Mouse (Mus musculus): ENCODE data around the gene Cd302. TPM values are rescaled to one million over a fixed set of nuclear protein-coding genes. Genes with fewer than 3 reads are reported as not detected.

The Cd302 gene
- polyA plus RNA-seq, 1 experiment: 3.6 TPM

DNA sequence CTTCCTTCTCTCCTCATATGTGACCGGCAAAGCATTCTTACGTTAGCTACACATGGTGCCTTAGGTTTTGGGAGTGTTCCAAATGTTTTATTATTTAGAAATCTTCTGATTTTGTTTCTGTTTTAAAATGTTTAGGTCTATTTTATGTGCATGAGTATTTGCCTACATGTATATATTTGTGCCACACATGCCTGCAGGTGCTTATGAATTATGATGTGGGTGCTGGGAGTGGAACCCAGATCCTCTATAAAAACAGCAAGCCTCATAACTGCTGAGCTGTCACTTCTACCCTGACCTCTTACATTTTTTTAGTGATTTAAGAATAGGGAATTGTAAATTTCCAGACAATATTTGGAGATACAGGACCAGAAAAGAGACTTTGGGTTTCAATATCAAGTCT, 62.3 kb downstream of the Cd302 start:
- TF ChIP-seq FLI1 (IDR thresholded peaks at IDR 0.05; ENCODE audit: low read length) (no peak), GATA1 (IDR thresholded peaks at IDR 0.05; ENCODE audit: borderline replicate concordance, low read length) (no peak)
- Histone ChIP-seq H3K9me3 (no peaks in the 10 kb centered on the region), H3K27me3 (replicated peaks) (no peaks in the 10 kb centered on the region), H3K4me1 (peaks cover 57% of the 10 kb centered on the region), H3K4me3 (replicated peaks) (no peak overlapping the region), H3K36me3 (replicated peaks; ENCODE audit: low read length) (peaks cover 42% of the 10 kb centered on the region)

DNA sequence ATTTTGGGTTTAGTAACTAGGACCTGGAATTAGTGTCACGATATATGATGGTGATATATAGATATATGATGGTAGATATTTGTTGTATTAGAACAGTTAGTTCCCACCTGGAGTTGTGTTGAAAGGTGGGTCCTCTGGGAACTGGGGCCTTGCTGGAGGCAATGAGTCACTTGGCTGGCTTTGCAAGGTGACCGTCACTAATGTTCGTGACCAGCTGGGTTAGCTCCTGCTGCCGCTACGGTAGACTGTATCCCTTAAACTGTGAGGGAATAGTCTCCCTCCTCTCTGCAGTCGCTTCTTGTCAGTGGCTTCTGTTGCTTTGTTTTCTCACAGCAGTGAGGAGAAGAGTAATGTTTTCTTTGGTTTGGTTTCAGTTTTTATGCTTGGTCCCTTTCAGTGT, 63.1 kb downstream of the Cd302 start:
- H3K27me3 ChIP-seq (replicated peaks): no peaks in the 10 kb centered on the region

DNA sequence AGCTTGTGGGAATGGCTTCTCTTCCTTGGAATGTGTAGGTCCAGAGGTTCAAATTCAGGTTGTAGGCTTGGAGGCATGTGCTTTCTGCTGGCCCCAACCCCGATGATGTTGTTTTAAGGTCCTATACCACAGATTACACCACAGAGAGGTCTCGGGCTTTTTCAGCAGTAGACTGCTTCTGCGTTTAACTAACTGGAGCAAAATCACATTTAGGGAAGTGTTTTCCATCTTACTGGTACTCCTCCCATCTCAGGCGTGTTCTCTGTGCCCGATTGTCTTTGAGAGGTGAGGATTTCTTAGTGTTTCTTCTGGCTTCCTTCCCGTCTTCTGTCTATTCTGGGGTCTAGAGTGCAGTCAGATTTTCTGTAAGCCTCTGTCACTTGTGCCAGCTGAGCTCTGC, 66.7 kb downstream of the Cd302 start:
- no peaks in the 10 kb centered on the region for H3K27me3 ChIP-seq (replicated peaks)
- H3K4me1 ChIP-seq: peaks cover 69% of the 10 kb centered on the region
- peaks cover 62% of the 10 kb centered on the region for H3K36me3 ChIP-seq (replicated peaks; ENCODE audit: low read length)
- H3K4me3 ChIP-seq (replicated peaks): no peak overlapping the region
- H3K9me3 ChIP-seq: no peaks in the 10 kb centered on the region
- TF ChIP-seq GATA1 (IDR thresholded peaks at IDR 0.05; ENCODE audit: borderline replicate concordance, low read length) (no peak), FLI1 (IDR thresholded peaks at IDR 0.05; ENCODE audit: low read length) (no peak)

More for the DNA sequence above, 63.1 kb downstream of the Cd302 start:
- peak overlapping the region; percentile 2 for H3K4me3 ChIP-seq (replicated peaks)
- no peaks in the 10 kb centered on the region for H3K9me3 ChIP-seq
- H3K36me3 ChIP-seq (replicated peaks; ENCODE audit: low read length): peaks cover 46% of the 10 kb centered on the region
- TF ChIP-seq GATA1 (IDR thresholded peaks at IDR 0.05; ENCODE audit: borderline replicate concordance, low read length) (no peak), FLI1 (IDR thresholded peaks at IDR 0.05; ENCODE audit: low read length) (no peak)
- H3K4me1 ChIP-seq: peaks cover 63% of the 10 kb centered on the region

DNA sequence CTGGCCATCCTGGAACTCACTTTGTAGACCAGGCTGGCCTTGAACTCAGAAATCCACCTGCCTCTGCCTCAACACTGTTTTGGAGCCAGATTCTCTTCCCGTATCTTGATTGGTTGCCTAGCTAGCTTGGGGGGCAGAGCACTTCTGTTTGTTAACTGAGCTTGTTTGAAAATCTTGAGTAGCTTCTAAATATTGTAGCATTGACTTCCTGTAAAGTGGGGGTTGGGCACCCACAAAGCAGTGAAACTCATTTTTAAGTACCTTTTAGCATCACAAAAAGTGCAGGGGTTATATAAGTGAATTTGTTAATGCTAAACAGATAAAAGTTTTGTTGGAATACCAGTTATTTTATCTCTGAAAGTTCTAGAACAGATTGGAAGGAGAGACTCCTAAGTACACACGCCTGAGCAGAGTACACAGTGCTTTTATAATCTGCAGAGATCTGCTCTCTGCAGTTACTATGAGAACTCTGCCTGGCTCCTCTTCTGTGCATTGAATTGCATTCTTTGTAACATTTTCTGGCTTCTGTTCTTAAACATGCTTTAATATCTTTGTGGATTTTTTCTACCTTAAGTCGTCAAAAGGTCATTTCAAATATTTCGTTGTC, 67.6 kb downstream of the Cd302 start:
- Histone ChIP-seq H3K4me3 (replicated peaks) (no peak overlapping the region), H3K27me3 (replicated peaks) (no peaks in the 10 kb centered on the region), H3K4me1 (peaks cover 71% of the 10 kb centered on the region), H3K36me3 (replicated peaks; ENCODE audit: low read length) (peaks cover 70% of the 10 kb centered on the region), H3K9me3 (no peaks in the 10 kb centered on the region)
- no peak for TF ChIP-seq GATA1 (IDR thresholded peaks at IDR 0.05; ENCODE audit: borderline replicate concordance, low read length)
- no peak for TF ChIP-seq FLI1 (IDR thresholded peaks at IDR 0.05; ENCODE audit: low read length)

DNA sequence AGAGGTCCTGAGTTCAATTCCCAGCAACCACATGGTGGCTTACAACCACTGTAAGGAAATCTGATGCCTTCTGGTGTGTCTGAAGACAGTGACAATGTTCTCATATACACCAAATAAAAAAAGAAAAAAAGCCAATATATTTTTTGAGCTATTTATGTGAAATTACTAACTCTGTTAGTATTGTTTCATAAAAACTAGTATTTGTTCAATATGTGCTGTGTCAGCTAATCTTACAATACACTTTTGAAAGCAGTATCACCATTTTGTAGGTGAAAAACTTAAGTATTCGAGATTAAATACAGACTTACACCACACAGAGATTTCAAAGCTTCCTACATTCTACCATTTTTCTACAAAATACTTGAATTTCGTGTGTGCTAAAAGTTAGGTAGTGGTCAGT, 69.6 kb downstream of the Cd302 start:
- Histone ChIP-seq H3K4me3 (replicated peaks) (no peak overlapping the region), H3K27me3 (replicated peaks) (no peaks in the 10 kb centered on the region), H3K4me1 (peaks cover 72% of the 10 kb centered on the region), H3K9me3 (no peaks in the 10 kb centered on the region), H3K36me3 (replicated peaks; ENCODE audit: low read length) (peaks cover 70% of the 10 kb centered on the region)
- TF ChIP-seq FLI1 (IDR thresholded peaks at IDR 0.05; ENCODE audit: low read length) (no peak), GATA1 (IDR thresholded peaks at IDR 0.05; ENCODE audit: borderline replicate concordance, low read length) (no peak)

DNA sequence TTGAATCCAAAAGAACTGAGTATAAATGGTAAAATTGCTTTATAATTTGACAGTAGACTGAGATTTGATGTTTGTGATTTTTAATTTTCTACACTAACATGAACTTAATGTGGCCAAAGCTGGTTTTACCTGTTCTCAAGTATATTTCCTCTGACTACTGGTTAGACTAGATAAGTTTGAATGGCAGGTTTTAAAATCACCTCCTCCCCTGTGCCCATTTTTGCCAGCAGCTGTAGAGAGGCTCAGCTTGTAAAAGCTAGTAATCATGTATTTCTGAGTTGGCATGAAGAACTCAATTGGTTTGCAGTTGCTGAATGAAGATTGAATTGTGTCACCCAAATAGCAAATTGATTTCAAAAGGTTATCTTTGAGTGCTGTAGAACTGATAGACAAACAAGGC, 71.8 kb downstream of the Cd302 start:
- Histone ChIP-seq H3K36me3 (replicated peaks; ENCODE audit: low read length) (peaks cover 54% of the 10 kb centered on the region), H3K4me3 (replicated peaks) (no peak overlapping the region), H3K9me3 (no peaks in the 10 kb centered on the region), H3K27me3 (replicated peaks) (no peaks in the 10 kb centered on the region), H3K4me1 (peaks cover 69% of the 10 kb centered on the region)
- TF ChIP-seq FLI1 (IDR thresholded peaks at IDR 0.05; ENCODE audit: low read length): no peak
- no peak for TF ChIP-seq GATA1 (IDR thresholded peaks at IDR 0.05; ENCODE audit: borderline replicate concordance, low read length)

DNA sequence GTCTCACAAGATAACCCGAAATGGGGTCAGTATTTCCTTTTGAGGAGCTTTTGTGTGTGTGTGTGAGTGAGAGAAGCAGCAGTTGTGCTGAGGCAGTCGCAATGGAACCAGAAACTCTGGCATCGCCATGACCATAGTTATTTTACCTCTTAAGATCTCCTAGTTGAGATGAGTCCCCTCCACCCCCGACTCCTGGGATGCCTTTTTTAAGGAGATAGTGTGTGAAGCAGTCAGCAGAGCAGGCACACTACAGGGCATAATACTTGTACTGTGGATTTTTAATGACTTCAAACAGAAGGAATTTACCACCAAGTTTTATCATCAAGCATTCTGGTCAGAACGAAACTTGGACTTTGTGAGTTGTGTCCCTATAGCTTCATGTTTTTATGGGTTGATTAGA, 73.5 kb downstream of the Cd302 start:
- Histone ChIP-seq H3K4me1 (peaks cover 59% of the 10 kb centered on the region), H3K4me3 (replicated peaks) (peak overlapping the region; percentile 99), H3K36me3 (replicated peaks; ENCODE audit: low read length) (peaks cover 58% of the 10 kb centered on the region), H3K9me3 (no peaks in the 10 kb centered on the region), H3K27me3 (replicated peaks) (no peaks in the 10 kb centered on the region)
- TF ChIP-seq GATA1 (IDR thresholded peaks at IDR 0.05; ENCODE audit: borderline replicate concordance, low read length): no peak
- no peak for TF ChIP-seq FLI1 (IDR thresholded peaks at IDR 0.05; ENCODE audit: low read length)

DNA sequence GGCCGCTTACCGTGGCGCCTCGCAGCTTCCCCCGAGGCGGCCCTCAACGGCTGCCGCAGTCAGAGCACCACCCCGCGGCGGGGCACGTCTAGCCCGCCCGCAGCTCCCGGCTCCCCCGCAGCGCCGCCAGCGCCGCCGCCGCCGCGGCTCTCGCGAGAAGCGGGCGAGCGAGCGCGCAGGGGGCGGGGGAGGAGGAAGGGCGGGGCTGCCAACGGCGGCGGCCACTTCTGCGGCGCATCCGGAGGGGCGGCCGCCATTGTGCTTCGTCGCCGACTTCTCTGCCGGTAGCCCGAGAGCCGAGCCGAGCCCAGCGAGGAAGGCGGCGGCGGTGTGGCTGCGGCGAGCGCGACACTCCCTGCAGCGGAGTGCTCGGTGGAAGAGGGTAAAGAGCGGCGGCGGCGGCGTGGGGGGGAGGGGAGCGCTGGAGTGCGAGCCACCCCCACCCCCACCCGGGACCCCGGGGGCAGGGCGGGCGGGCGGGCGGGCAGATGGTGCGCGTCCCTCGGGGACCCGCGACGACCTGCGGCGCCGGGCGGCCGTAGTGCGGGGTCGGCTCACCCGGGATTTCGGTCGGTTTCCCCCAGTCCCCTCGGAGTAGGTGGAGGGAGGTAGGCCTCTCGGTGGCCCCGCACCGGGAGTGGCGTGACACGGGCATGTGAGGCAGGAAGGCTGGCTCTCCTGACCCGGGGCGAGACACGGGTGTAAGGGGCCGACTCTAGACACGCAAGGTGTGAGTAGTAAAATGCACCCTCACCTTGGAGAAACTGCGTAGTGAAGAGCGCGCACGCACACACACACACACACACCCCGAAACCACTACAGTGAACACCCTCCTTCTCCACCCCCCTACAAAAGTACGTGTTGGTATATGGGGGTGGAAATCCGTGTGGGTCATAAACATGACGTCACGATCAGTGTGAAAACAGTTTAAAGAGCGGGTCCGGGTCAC, 74.3 kb downstream of the Cd302 start, which contains the start of the genes Baz2b and March7:
Baz2b (minus strand) TSS at position 137 of the 949 bp plus-strand sequence.
March7 (plus strand) TSS at position 185 of the 949 bp plus-strand sequence.
- TF ChIP-seq GATA1 (IDR thresholded peaks at IDR 0.05; ENCODE audit: borderline replicate concordance, low read length): no peak
- no peak for TF ChIP-seq FLI1 (IDR thresholded peaks at IDR 0.05; ENCODE audit: low read length)
- Histone ChIP-seq H3K4me3 (replicated peaks) (peak within 1 kb of the TSS; percentile 99), H3K36me3 (replicated peaks; ENCODE audit: low read length) (peaks cover 59% of the 10 kb centered on the region), H3K9me3 (no peaks in the 10 kb centered on the region), H3K4me1 (peaks cover 59% of the 10 kb centered on the region), H3K27me3 (replicated peaks) (no peaks in the 10 kb centered on the region)

DNA sequence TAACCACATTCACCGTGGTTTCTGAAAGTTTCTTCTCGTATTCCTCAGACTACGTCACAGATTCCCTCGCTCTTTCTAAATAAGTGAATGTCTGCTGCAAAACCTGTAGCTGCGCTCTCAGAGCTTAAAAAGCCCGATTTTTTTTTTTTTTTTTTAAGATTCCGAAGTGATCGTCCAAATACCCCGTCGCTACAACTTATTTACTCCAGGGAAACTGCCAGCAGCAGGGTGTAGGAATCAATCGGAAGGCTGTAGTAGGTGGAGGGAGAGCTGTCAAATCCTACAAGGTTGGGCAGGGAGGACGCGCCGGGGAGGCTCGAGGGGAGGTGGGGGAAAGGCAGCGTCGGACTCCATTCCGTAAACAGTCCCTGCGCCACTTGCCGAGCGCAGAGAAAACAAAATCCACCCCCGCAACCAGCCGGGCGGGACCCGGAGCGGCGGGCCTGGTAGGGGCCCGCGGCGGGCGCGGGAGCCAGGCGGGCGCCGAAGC, 75.1 kb downstream of the Cd302 start:
- H3K4me3 ChIP-seq (replicated peaks): peak overlapping the region; percentile 99
- H3K9me3 ChIP-seq: no peaks in the 10 kb centered on the region
- no peaks in the 10 kb centered on the region for H3K27me3 ChIP-seq (replicated peaks)
- peaks cover 57% of the 10 kb centered on the region for H3K36me3 ChIP-seq (replicated peaks; ENCODE audit: low read length)
- TF ChIP-seq FLI1 (IDR thresholded peaks at IDR 0.05; ENCODE audit: low read length) (no peak), GATA1 (IDR thresholded peaks at IDR 0.05; ENCODE audit: borderline replicate concordance, low read length) (no peak)
- H3K4me1 ChIP-seq: peaks cover 62% of the 10 kb centered on the region

DNA sequence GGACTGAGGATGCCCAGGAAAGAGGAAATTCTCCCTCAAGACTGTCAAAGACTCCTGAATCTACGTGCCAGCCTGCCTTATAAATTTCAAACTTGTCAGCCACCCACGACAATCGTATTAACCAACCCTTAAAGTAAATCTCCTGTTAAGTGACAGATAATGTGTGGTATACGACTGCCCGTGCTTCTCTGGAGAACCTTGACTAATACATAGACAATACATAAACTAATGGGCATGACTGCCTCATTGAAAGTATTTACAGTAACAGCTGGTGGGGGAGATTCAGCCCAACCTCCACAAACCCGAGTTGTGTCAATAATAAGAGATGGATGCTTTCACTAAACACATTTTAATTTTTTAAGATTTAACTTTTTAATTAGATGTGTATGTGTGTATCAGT, 78.5 kb downstream of the Cd302 start:
- H3K27me3 ChIP-seq (replicated peaks): no peaks in the 10 kb centered on the region
- peaks cover 28% of the 10 kb centered on the region for H3K36me3 ChIP-seq (replicated peaks; ENCODE audit: low read length)
- TF ChIP-seq FLI1 (IDR thresholded peaks at IDR 0.05; ENCODE audit: low read length): no peak
- no peak for TF ChIP-seq GATA1 (IDR thresholded peaks at IDR 0.05; ENCODE audit: borderline replicate concordance, low read length)
- H3K4me1 ChIP-seq: peaks cover 61% of the 10 kb centered on the region
- no peaks in the 10 kb centered on the region for H3K9me3 ChIP-seq
- H3K4me3 ChIP-seq (replicated peaks): no peak overlapping the region
